Mouse (Mus musculus): ENCODE data around the gene Ehd4.

DNA sequence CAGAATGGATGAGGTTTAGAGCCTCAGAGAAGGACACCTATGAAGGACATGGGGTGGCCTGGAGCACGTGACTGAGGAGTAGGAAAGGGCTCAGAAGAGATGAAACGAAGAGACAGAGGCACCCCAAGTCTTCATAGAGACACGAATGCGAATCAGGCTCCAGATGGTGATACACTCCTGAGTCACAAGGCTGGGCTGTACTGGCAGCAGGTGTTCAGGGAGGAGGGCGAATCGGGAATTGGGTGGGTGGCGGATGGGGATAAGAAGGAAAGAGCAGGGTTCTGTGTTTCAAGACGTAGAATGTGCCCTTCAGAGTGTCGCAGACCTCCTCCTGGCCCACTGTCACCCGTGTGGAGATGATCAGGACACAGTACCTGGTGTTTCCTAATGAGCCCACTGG, 89.2 kb downstream of the Ehd4 start:
- TF ChIP-seq POLR2A (IDR thresholded peaks at IDR 0.05; ENCODE audit: extremely low read depth, insufficient read depth, low read length) = no peak
- no peak for TF ChIP-seq CTCF (IDR thresholded peaks at IDR 0.05; ENCODE audit: low read depth, low read length)

All from liver, adult 2 months (tissue).